Mouse (Mus musculus): ENCODE measurements around the gene Tas2r135.

Tas2r135 gene

GRCm38 (mm10) chr6:42374701-42375100, 30.5 kb upstream of the Tas2r135 start:
- no peak for DNase-seq

GRCm38 (mm10) chr6:42375131-42375530, 30.1 kb upstream of the Tas2r135 start:
- DNase-seq = no peak

- no peak for DNase-seq
Observed at GRCm38 (mm10) chr6:42376016-42376415, 29.2 kb upstream of the Tas2r135 start.

- DNase-seq = peak; percentile 66
Observed at GRCm38 (mm10) chr6:42376504-42377019, 28.7 kb upstream of the Tas2r135 start.

- DNase-seq = no peak
Observed at GRCm38 (mm10) chr6:42377280-42377679, 28.0 kb upstream of the Tas2r135 start.

- DNase-seq = no peak
Observed at GRCm38 (mm10) chr6:42379551-42379950, 25.7 kb upstream of the Tas2r135 start.

- peak; percentile 56 for DNase-seq
Observed at GRCm38 (mm10) chr6:42380416-42381144, 24.7 kb upstream of the Tas2r135 start.

GRCm38 (mm10) chr6:42381221-42381620, 24.0 kb upstream of the Tas2r135 start:
- DNase-seq = no peak

GRCm38 (mm10) chr6:42381916-42382381, 23.3 kb upstream of the Tas2r135 start:
- DNase-seq = no peak

GRCm38 (mm10) chr6:42383360-42383759, 21.9 kb upstream of the Tas2r135 start:
- DNase-seq = no peak

GRCm38 (mm10) chr6:42385635-42386034, 19.6 kb upstream of the Tas2r135 start:
- no peak for DNase-seq

GRCm38 (mm10) chr6:42391796-42392330, 13.4 kb upstream of the Tas2r135 start:
- no peak for DNase-seq

- peak; percentile 15 for DNase-seq
Observed at GRCm38 (mm10) chr6:42395960-42396809, 9.0 kb upstream of the Tas2r135 start.

GRCm38 (mm10) chr6:42397041-42397657, 8.1 kb upstream of the Tas2r135 start:
- no peak for DNase-seq

- no peak for DNase-seq
Observed at GRCm38 (mm10) chr6:42398285-42398684, 6.9 kb upstream of the Tas2r135 start.

GRCm38 (mm10) chr6:42398998-42399397, 6.2 kb upstream of the Tas2r135 start:
- DNase-seq = no peak

GRCm38 (mm10) chr6:42399938-42400337, 5.3 kb upstream of the Tas2r135 start, which contains the start of gene Tas2r143:
Tas2r143 (plus strand) TSS chr6:42400238.
- no peak for DNase-seq

GRCm38 (mm10) chr6:42419443-42419842, 14.2 kb downstream of the Tas2r135 start:
- no peak for DNase-seq

GRCm38 (mm10) chr6:42421439-42421838, 16.2 kb downstream of the Tas2r135 start:
- DNase-seq = no peak

- DNase-seq = no peak
Observed at GRCm38 (mm10) chr6:42424472-42424871, 19.2 kb downstream of the Tas2r135 start.

GRCm38 (mm10) chr6:42426337-42426736, 21.1 kb downstream of the Tas2r135 start:
- no peak for DNase-seq

GRCm38 (mm10) chr6:42433554-42433953, 28.3 kb downstream of the Tas2r135 start:
- DNase-seq = no peak

- no peak for DNase-seq
Observed at GRCm38 (mm10) chr6:42434446-42434845, 29.2 kb downstream of the Tas2r135 start, which contains the start of gene Tas2r126. Tas2r126 (plus strand) TSS chr6:42434535.
